Mouse (Mus musculus) forebrain, postnatal 0 days (tissue): Measurements from ENCODE around the gene Irf7. TPM values are rescaled to one million over a fixed set of nuclear protein-coding genes. Genes with fewer than 3 reads are reported as not detected.
A peak's percentile ranks its signal among the peaks of the same experiment; 100 is the strongest.

Experiments used
- ATAC-seq: fragments of 200-750 bp; cut with Nextera tagmentation; 2 replicates; pipeline ENCODE4 v1.8.0; 2017; ENCODE audit warnings: mild to moderate bottlenecking, moderate library complexity
- DNase-seq: peaks from one replicate; pipeline ENCODE4 v3.0.0-alpha.2; 2015
- H3K27ac ChIP-seq: fragments of 300-500 bp; sonication (generic); 2 replicates; pipeline ENCODE4 v1.5.1; 2014; ENCODE audit warnings: low read depth, mild to moderate bottlenecking, antibody characterized with exemption, low read length, moderate library complexity, mixed read lengths
- H3K27me3 ChIP-seq: fragments of 300-500 bp; sonication (generic); 2 replicates; pipeline ENCODE4 v1.6.1; 2014; ENCODE audit warnings: mild to moderate bottlenecking, low read length, mixed read lengths; ENCODE audit not compliant: insufficient read depth
- H3K36me3 ChIP-seq: fragments of 300-500 bp; sonication (generic); 2 replicates; pipeline ENCODE4 v1.6.1; 2014; ENCODE audit warnings: mild to moderate bottlenecking, moderate library complexity; ENCODE audit not compliant: insufficient read depth
- H3K4me1 ChIP-seq: fragments of 300-500 bp; sonication (generic); 2 replicates; pipeline ENCODE4 v1.6.1; 2014; ENCODE audit warnings: antibody characterized with exemption; ENCODE audit not compliant: insufficient read depth
- H3K4me2 ChIP-seq: fragments of 300-500 bp; sonication (generic); 2 replicates; pipeline ENCODE4 v1.6.1; 2014; ENCODE audit warnings: low read depth, mild to moderate bottlenecking, moderate library complexity
- H3K4me3 ChIP-seq: fragments of 300-500 bp; sonication (generic); 2 replicates; pipeline ENCODE4 v1.5.1; 2014; ENCODE audit warnings: low read depth, low read length, mixed read lengths
- H3K9ac ChIP-seq: fragments of 300-500 bp; sonication (generic); 2 replicates; pipeline ENCODE4 v1.6.1; 2014; ENCODE audit warnings: mild to moderate bottlenecking
- H3K9me3 ChIP-seq: fragments of 300-500 bp; sonication (generic); 2 replicates; pipeline ENCODE4 v1.6.1; 2016; ENCODE audit warnings: low read length
- CTCF ChIP-seq: sonication (generic); IDR thresholded peaks from 2 replicates; pipeline ENCODE4 v1.5.1; 2016; ENCODE audit warnings: antibody characterized with exemption, control low read depth, low read depth
- WGBS: fragments of 180-500 bp; shearing (Covaris S2); extraction: QIAGEN DNeasy Blood & Tissue Kit; methylation state at CpG from one replicate; pipeline ENCODE4 v1.1.7; 2014; 5-methylcytosine and 5-hydroxymethylcytosine counted together
- polyA plus RNA-seq: library from polyadenylated mRNA; unstranded; fragments of >200 nt; fragmentation: Nextera tagmentation; extraction: Ambion mirVana; gene quantifications from 2 replicates; pipeline ENCODE4 v1.2.1, GENCODE M21; 2015
- total RNA-seq: library from RNA; depleted of rRNA; stranded (reverse); fragments of >200 nt; gene quantifications from 2 replicates; pipeline ENCODE4 v1.2.3, GENCODE M21; 2014

The Irf7 gene
- total and polyA plus RNA-seq, 2 experiments from 2014 or later, result 3.7 to 3.8 TPM

- H3K9ac ChIP-seq, result peak within 1 kb of the TSS; percentile 93
- H3K4me3 ChIP-seq, result peak within 1 kb of the TSS; percentile 95
- peaks cover 28% of the 10 kb centered on the region for H3K36me3 ChIP-seq
- peak within 1 kb of the TSS; percentile 97 for H3K27ac ChIP-seq
- DNase-seq, result peak; percentile 97
- peak; percentile 99 for TF ChIP-seq CTCF
- H3K4me1 ChIP-seq, result peaks cover 12% of the 10 kb centered on the region
- no peaks in the 10 kb centered on the region for H3K27me3 ChIP-seq
- H3K4me2 ChIP-seq, result peak within 1 kb of the TSS; percentile 62
- WGBS, result under 1% methylated on average over 76 of the region's 76 CpGs
- peak; percentile 95 for ATAC-seq
- no peaks in the 10 kb centered on the region for H3K9me3 ChIP-seq
Measured at GRCm38 (mm10) chr7:141228279-141229067, 37.8 kb downstream of the Irf7 start, which contains the start of gene Phrf1. Gene Phrf1 (plus strand): TSS chr7:141228784.

DNA sequence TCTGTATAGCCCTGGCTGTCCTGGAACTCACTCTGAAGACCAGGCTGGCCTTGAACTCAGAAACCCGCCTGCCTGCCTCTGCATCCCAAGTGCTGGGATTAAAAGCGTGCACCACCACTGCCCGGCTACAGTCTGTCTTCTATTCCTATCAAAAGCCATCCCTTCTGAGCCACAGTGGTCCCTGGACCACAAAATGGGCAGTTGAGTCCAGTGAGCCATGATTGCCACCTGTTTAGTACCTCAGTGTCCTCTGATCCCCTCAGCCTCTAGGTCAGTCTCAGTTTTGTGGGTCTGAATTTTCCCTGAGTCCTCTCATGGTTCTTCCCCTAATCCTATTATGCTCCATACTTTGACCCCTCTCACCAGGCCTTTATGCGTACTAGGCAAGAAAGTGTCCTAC lies 38.5 kb downstream of the Irf7 start:
- Histone ChIP-seq H3K4me3 (no peak overlapping the region), H3K9ac (no peak overlapping the region)

GRCm38 (mm10) chr7:141226535-141226934 lies 39.7 kb downstream of the Irf7 start:
- Histone ChIP-seq H3K27me3 (no peaks in the 10 kb centered on the region), H3K4me2 (no peak overlapping the region), H3K4me1 (peaks cover 17% of the 10 kb centered on the region), H3K9ac (no peak overlapping the region), H3K4me3 (no peak overlapping the region), H3K9me3 (no peaks in the 10 kb centered on the region), H3K36me3 (peaks cover 8% of the 10 kb centered on the region), H3K27ac (no peak overlapping the region)
- DNase-seq (no peak), ATAC-seq (no peak)
- WGBS, result 83% methylated on average over 6 of the region's 6 CpGs
- peak; percentile 9; the same call in 1 of the 2 replicates for TF ChIP-seq CTCF

More for the DNA sequence above, 38.5 kb downstream of the Irf7 start:
- Histone ChIP-seq H3K27ac (no peak overlapping the region), H3K27me3 (no peaks in the 10 kb centered on the region), H3K36me3 (peaks cover 21% of the 10 kb centered on the region), H3K9me3 (no peaks in the 10 kb centered on the region), H3K4me1 (peaks cover 12% of the 10 kb centered on the region), H3K4me2 (peak overlapping the region; percentile 62)
- TF ChIP-seq CTCF, result no peak
- WGBS, result 71% methylated on average over 4 of the region's 4 CpGs
- no peak for ATAC-seq
- no peak for DNase-seq

DNA sequence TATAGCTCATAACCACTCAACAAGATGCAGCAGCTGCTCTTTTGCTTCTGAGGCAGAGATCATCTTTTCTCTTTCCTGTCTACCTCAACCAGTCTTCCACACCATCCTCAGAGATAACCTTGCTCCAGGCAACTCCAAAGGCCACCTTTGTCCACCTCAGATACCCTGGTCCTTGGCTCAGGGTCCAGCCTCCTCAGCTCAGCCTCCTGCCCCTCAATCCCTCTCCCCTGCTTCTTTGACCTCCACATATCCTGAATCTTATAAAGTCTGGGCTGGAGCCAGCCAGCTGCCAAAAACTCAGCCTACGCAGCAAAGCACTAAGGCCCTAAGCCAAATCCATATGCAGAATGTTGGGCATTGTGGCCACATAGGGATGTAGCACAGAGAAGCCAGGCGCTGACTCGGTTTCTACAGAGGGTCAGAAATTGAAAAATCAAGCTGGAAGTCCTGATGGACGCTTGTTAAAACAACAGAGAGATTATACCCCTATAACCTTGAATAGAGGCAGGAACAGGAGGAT lies 43.5 kb downstream of the Irf7 start:
- Histone ChIP-seq H3K9ac (no peak overlapping the region), H3K27ac (no peak overlapping the region), H3K4me2 (0 out of 2 replicates have a peak overlapping the region, but pooled peaks have one; percentile 71), H3K4me3 (no peak overlapping the region), H3K9me3 (no peaks in the 10 kb centered on the region), H3K27me3 (no peaks in the 10 kb centered on the region), H3K36me3 (no peaks in the 10 kb centered on the region; the same call in 1 of the 2 replicates), H3K4me1 (peaks cover 5% of the 10 kb centered on the region; the same call in 1 of the 2 replicates)
- ATAC-seq (no peak), DNase-seq (no peak)
- 92% methylated on average over 4 of the region's 4 CpGs for WGBS
- no peak for TF ChIP-seq CTCF

DNA sequence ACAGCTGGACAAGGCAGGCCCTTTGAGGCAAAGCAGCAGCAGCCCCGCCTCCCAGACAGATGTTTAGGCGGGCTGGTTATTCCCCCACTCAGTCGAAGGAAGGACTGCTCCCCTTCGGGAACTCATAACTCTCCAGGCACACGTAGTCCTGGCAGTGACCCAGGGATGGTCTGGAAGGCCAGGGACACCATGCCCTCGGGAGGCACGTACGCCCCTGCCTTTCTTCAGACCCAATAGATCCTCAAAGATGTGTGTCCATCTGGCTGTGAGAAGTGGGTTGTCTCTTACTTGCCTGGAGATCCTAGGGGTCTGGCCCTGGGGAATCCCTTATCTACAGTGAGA lies 44.2 kb downstream of the Irf7 start:
- Histone ChIP-seq H3K9me3 (no peaks in the 10 kb centered on the region), H3K4me1 (peaks cover 5% of the 10 kb centered on the region; the same call in 1 of the 2 replicates), H3K4me3 (peak overlapping the region; percentile 42), H3K27ac (no peak overlapping the region), H3K9ac (peak overlapping the region; percentile 53), H3K36me3 (no peaks in the 10 kb centered on the region; the same call in 1 of the 2 replicates), H3K27me3 (no peaks in the 10 kb centered on the region), H3K4me2 (peak overlapping the region; percentile 71)
- TF ChIP-seq CTCF, result no peak
- DNase-seq (no peak), ATAC-seq (no peak)
- WGBS, result 8% methylated on average over 8 of the region's 8 CpGs

GRCm38 (mm10) chr7:141221249-141222125 lies 44.8 kb downstream of the Irf7 start:
- H3K9me3 ChIP-seq, result no peaks in the 10 kb centered on the region
- H3K4me1 ChIP-seq, result peaks cover 5% of the 10 kb centered on the region; the same call in 1 of the 2 replicates
- H3K4me3 ChIP-seq, result peak overlapping the region; percentile 42
- peak; percentile 99 for ATAC-seq
- no peaks in the 10 kb centered on the region; the same call in 1 of the 2 replicates for H3K36me3 ChIP-seq
- WGBS, result 3% methylated on average over 44 of the region's 44 CpGs
- H3K27ac ChIP-seq, result no peak overlapping the region
- peak; percentile 38 for TF ChIP-seq CTCF
- H3K9ac ChIP-seq, result peak overlapping the region; percentile 53
- no peaks in the 10 kb centered on the region for H3K27me3 ChIP-seq
- peak; percentile 95 for DNase-seq
- H3K4me2 ChIP-seq, result peak overlapping the region; percentile 71
